Mouse (Mus musculus): ENCODE measurements around the gene Ice1.

DNA sequence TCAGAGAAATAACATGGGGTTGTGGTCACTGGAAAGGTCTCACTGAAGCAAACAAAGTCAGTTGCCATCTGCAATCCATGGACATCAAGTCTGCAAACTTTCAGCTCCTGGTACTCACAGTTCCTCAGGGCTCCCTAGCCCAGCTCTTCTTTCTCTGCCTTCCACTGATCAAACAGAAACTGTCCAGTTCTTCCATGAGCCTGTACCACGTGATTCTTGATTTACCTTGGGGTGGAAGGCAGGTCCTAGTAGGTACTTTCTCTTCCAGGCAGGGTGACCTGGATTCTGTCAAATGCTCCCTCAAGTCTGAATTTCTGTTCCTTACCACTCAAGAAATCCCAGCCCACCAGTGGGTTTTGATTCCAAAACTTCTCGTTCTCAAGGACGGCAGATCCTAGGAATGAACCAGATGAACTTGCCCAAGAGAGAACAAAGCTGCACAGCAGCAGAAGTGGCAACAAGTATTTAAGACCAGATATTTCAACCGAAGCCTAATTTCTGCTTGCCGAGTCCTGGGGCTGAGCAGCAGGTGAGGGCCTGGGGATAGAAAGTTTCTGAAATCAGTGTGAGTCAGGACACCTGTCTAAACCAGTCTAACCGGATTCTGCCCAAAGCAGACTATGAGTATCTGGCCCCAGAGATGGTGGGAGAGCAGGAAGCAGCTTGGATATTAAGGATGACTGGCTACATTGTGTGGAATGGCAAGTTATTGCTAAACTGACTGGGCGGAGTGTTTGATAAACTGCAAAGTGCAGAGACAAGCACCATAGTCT lies 44.2 kb upstream of the Ice1 start:
- TF ChIP-seq CTCF (IDR thresholded peaks at IDR 0.05; ENCODE audit: insufficient read depth, low read length) (no peak), POLR2A (IDR thresholded peaks at IDR 0.05; ENCODE audit: borderline replicate concordance, extremely low read depth, low read depth, low read length) (no peak)

Data from lung, adult 2 months (tissue).